Mouse (Mus musculus) MEL (cell line): ENCODE measurements at regions not wholly inside any gene's neighbourhood (a gene's known extent, or its start where the extent isn't known, plus 50 kb on each side); places are given as distances from the start of the nearest gene placed in this dataset.

Experiments
- CTCF ChIP-seq, 3 experiments: IDR thresholded peaks in 2 of 3; conservative IDR thresholded peaks in 1 of 3; 2 replicates each; pipeline ENCODE4 v1.5.1; 2011 to 2012; ENCODE audit warnings: low read length in 3 of 3, low read depth in 2 of 3, mild to moderate bottlenecking in 2 of 3, improper control_type of control experiment in 1 of 3, inconsistent platforms in 1 of 3, mixed read lengths in 1 of 3, moderate library complexity in 1 of 3; ENCODE audit not compliant: control insufficient read depth in 1 of 3, insufficient read depth in 1 of 3, poor library complexity in 1 of 3, severe bottlenecking in 1 of 3
- ELF1 ChIP-seq: IDR thresholded peaks from 2 replicates; pipeline ENCODE4 v1.6.1; 2014; ENCODE audit warnings: low read depth, mild to moderate bottlenecking, inconsistent platforms, low read length, improper control_type of control experiment, moderate library complexity
- EP300 ChIP-seq, 2 experiments: IDR thresholded peaks; 2 replicates each; pipeline ENCODE4 v1.6.1; 2011; ENCODE audit warnings: improper control_type of control experiment in 2 of 2, low read length in 2 of 2, low read depth in 1 of 2, mild to moderate bottlenecking in 1 of 2
- POLR2A ChIP-seq, 2 experiments: IDR thresholded peaks; 2 replicates each; pipeline ENCODE4 v1.6.1; 2011 to 2012; ENCODE audit warnings: low read length in 2 of 2, mild to moderate bottlenecking in 2 of 2, control low read depth in 1 of 2, improper control_type of control experiment in 1 of 2, low read depth in 1 of 2, moderate library complexity in 1 of 2; ENCODE audit not compliant: control insufficient read depth in 1 of 2, insufficient read depth in 1 of 2, poor library complexity in 1 of 2
- RAD21 ChIP-seq: IDR thresholded peaks from 2 replicates; pipeline ENCODE4 v1.6.1; 2011; ENCODE audit warnings: mild to moderate bottlenecking, low read depth, low read length, improper control_type of control experiment
- ZC3H11A ChIP-seq: IDR thresholded peaks from 2 replicates; pipeline ENCODE4 v1.6.1; 2012; ENCODE audit warnings: low read depth, mild to moderate bottlenecking, inconsistent platforms, low read length, improper control_type of control experiment

- TF ChIP-seq POLR2A (IDR thresholded peaks at IDR 0.05; ENCODE audit: control insufficient read depth in 1 of 2, insufficient read depth in 1 of 2, low read depth in 1 of 2, low read length in 2 of 2, poor library complexity in 1 of 2) (no peak), EP300 (IDR thresholded peaks at IDR 0.05; ENCODE audit: low read depth in 1 of 2, low read length in 2 of 2) (no peak), RAD21 (no peak), ELF1 (no peak), ZC3H11A (no peak), CTCF (IDR thresholded peaks at IDR 0.05 in 2 of 3, conservative IDR thresholded peaks at IDR 0.05 in 1 of 3; ENCODE audit: control insufficient read depth in 1 of 3, insufficient read depth in 1 of 3, low read depth in 2 of 3, low read length in 3 of 3, poor library complexity in 1 of 3, severe bottlenecking in 1 of 3) (no peak)
These were observed 104.4 kb upstream of the Irx6 start for GRCm38 (mm10) chr8:92569650-92570049.
